Mouse (Mus musculus): ENCODE data around the gene Egf. TPM values are rescaled to one million over a fixed set of nuclear protein-coding genes. Genes with fewer than 3 reads are reported as not detected.
"Not testable (repeated sequence)": the region's sequence is repeated elsewhere in the genome, so short reads cannot be mapped to it uniquely, and the experiment has no call there.

The Egf gene
- polyA plus RNA-seq (2015; fragmentation: Nextera tagmentation; extraction: Ambion mirVana): 1.8 and 2.2 TPM in 2 replicates

DNA sequence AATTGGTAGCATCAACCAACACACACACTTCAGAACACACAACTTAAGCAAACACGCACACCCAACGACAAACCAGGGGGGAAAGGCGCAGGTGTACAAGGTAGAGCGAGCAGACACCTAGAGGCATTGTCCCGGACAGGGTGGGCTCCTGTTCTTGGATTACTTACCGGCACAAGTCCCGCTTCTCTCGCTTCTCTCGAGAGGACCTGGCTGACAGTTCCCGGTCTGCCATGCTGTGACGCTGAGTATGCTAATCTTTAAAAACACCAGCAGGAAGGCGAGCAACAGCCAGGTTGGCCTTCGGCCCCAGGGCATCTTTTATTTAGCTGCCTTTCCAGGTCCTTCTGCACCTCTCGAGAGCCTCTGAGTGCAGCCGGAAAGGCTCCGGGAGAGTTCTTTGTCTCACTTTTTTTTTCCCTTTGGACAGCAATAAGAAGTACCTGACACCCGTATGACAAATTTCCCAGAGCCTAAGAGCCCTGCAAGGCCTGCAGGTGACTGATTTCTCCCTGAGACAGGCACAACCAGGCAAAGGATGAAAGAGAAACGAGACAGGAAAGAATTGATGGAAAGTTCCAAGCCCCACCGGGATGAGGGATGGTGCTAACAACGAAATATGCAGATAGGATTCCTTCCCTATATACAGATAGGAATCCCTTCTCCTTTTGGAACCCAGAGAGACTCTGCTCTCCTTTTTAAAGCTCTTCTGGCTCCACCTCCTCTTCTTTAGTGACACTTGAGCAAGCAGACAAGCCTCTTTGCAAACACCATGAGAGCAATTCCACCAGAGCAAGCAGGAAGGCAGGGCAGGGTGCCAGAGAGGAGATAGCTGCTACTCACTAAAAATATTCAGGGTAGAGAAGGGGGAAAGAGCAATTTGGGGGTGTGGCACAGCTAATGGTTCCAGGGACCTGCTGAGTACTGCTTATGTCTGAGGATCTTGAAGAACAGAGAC is at the start of gene Egf:
Egf (minus strand) TSS at position 667 of the 955 bp plus-strand sequence.
- H3K9me3 ChIP-seq: no peaks in the 10 kb centered on the region
- H3K4me1 ChIP-seq: peaks cover 12% of the 10 kb centered on the region
- no peak; the same call in 1 of the 2 replicates for ATAC-seq (replicated peaks)
- H3K4me3 ChIP-seq: peak within 1 kb of the TSS; percentile 32
- peak within 1 kb of the TSS; percentile 56 for H3K4me2 ChIP-seq (replicated peaks)
- H3K27ac ChIP-seq (replicated peaks): no peak within 1 kb of the TSS
- 9% methylated on average over 20 of the region's 20 CpGs for WGBS
- H3K9ac ChIP-seq (replicated peaks): peak within 1 kb of the TSS; percentile 25
- H3K27me3 ChIP-seq: no peaks in the 10 kb centered on the region
- no peaks in the 10 kb centered on the region for H3K36me3 ChIP-seq

DNA sequence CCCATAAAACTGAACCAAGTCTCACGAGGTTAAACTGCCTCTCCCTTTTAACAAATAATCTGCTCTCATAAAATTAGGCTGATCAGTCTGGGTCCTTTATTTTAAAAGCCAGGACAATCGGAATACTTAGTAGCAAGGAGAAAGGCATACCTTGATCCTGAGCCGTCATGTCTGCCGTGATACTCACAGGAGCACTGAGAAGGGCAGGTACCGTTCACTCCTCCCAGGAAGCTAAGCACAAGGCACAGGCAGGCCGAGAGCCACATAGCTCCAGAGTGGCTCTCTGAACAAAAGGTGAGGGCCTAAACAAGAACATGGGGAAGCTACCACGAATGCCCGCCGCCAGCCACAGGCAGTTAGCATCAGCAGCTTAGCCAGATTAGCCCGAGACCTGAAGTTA is 48.6 kb upstream of the Egf start, which contains the start of gene Lrit3:
Lrit3 (minus strand) TSS at position 266 of the 400 bp plus-strand sequence.
- no peak within 1 kb of the TSS for H3K9ac ChIP-seq (replicated peaks)
- no peaks in the 10 kb centered on the region for H3K4me1 ChIP-seq
- no peaks in the 10 kb centered on the region for H3K27me3 ChIP-seq
- H3K9me3 ChIP-seq: no peaks in the 10 kb centered on the region
- H3K4me2 ChIP-seq (replicated peaks): no peak within 1 kb of the TSS
- no peak for ATAC-seq (replicated peaks)
- no peak within 1 kb of the TSS for H3K4me3 ChIP-seq
- no peaks in the 10 kb centered on the region for H3K36me3 ChIP-seq
- no peak within 1 kb of the TSS for H3K27ac ChIP-seq (replicated peaks)
- WGBS: 80% methylated on average over 10 of the region's 10 CpGs

- H3K27me3 ChIP-seq: no peaks in the 10 kb centered on the region
- no peak overlapping the region for H3K4me2 ChIP-seq (replicated peaks)
- H3K9ac ChIP-seq (replicated peaks): no peak overlapping the region
- no peaks in the 10 kb centered on the region for H3K4me1 ChIP-seq
- H3K4me3 ChIP-seq: no peak overlapping the region
- no peaks in the 10 kb centered on the region for H3K36me3 ChIP-seq
- WGBS: 77% methylated on average over 2 of the region's 2 CpGs
- no peaks in the 10 kb centered on the region for H3K9me3 ChIP-seq
- no peak for ATAC-seq (replicated peaks)
- H3K27ac ChIP-seq (replicated peaks): no peak overlapping the region
Observed at GRCm38 (mm10) chr3:129799011-129799410, 43.9 kb upstream of the Egf start.

- H3K27ac ChIP-seq (replicated peaks): no peak overlapping the region
- no peak for ATAC-seq (replicated peaks)
Observed at GRCm38 (mm10) chr3:129798551-129798950, 43.4 kb upstream of the Egf start.

GRCm38 (mm10) chr3:129797341-129797740 is 42.2 kb upstream of the Egf start:
- no peaks in the 10 kb centered on the region for H3K27me3 ChIP-seq
- no peak overlapping the region for H3K4me3 ChIP-seq
- no peaks in the 10 kb centered on the region for H3K4me1 ChIP-seq
- no peaks in the 10 kb centered on the region for H3K36me3 ChIP-seq
- no peak for ATAC-seq (replicated peaks)
- no peaks in the 10 kb centered on the region for H3K9me3 ChIP-seq
- no peak overlapping the region for H3K9ac ChIP-seq (replicated peaks)
- H3K27ac ChIP-seq (replicated peaks): no peak overlapping the region
- H3K4me2 ChIP-seq (replicated peaks): no peak overlapping the region
- 78% methylated on average over 5 of the region's 5 CpGs for WGBS

More at GRCm38 (mm10) chr3:129798551-129798950, 43.4 kb upstream of the Egf start:
- Histone ChIP-seq H3K4me2 (replicated peaks) (no peak overlapping the region), H3K36me3 (no peaks in the 10 kb centered on the region), H3K9ac (replicated peaks) (no peak overlapping the region), H3K4me1 (no peaks in the 10 kb centered on the region), H3K9me3 (no peaks in the 10 kb centered on the region), H3K4me3 (no peak overlapping the region), H3K27me3 (no peaks in the 10 kb centered on the region)
- WGBS: 86% methylated on average over 11 of the region's 11 CpGs

DNA sequence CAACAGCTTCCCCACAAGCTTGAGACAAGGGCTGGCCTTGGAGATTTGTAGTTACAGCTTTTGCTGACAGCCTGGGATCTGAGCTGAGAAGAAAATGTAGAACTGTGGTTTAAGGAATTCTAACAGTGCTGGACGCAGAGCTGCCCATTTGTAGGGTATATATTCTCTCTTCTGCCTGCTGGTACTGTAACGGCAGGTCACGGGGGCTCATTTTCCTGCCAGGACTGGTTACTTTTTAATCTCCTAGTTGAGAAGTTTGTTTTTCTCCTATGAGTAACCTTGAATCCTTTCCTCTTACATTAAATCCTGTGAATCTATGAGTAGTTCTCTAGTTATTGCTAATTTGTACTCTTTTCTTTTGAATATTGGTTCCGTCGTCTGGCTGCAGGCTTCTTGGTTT is 38.7 kb upstream of the Egf start:
- H3K27ac ChIP-seq (replicated peaks): no peak overlapping the region
- H3K4me3 ChIP-seq: no peak overlapping the region
- H3K4me1 ChIP-seq: no peaks in the 10 kb centered on the region
- H3K27me3 ChIP-seq: no peaks in the 10 kb centered on the region
- no peak for ATAC-seq (replicated peaks)
- no peak overlapping the region for H3K9ac ChIP-seq (replicated peaks)
- no peaks in the 10 kb centered on the region for H3K9me3 ChIP-seq
- H3K36me3 ChIP-seq: no peaks in the 10 kb centered on the region
- WGBS: 88% methylated on average over 5 of the region's 5 CpGs
- no peak overlapping the region for H3K4me2 ChIP-seq (replicated peaks)

GRCm38 (mm10) chr3:129782746-129783145 is 27.6 kb upstream of the Egf start:
- H3K9me3 ChIP-seq: no peaks in the 10 kb centered on the region
- H3K4me1 ChIP-seq: no peaks in the 10 kb centered on the region
- H3K36me3 ChIP-seq: no peaks in the 10 kb centered on the region
- no peak overlapping the region for H3K27ac ChIP-seq (replicated peaks)
- no peak for ATAC-seq (replicated peaks)
- no peaks in the 10 kb centered on the region for H3K27me3 ChIP-seq
- H3K4me2 ChIP-seq (replicated peaks): no peak overlapping the region
- H3K9ac ChIP-seq (replicated peaks): no peak overlapping the region
- WGBS: 92% methylated on average over 3 of the region's 3 CpGs
- H3K4me3 ChIP-seq: no peak overlapping the region

GRCm38 (mm10) chr3:129781435-129781834 is 26.3 kb upstream of the Egf start:
- Histone ChIP-seq H3K9me3 (no peaks in the 10 kb centered on the region), H3K36me3 (no peaks in the 10 kb centered on the region), H3K4me2 (replicated peaks) (no peak overlapping the region), H3K27ac (replicated peaks) (no peak overlapping the region), H3K4me3 (no peak overlapping the region), H3K9ac (replicated peaks) (no peak overlapping the region), H3K27me3 (no peaks in the 10 kb centered on the region), H3K4me1 (no peaks in the 10 kb centered on the region)
- ATAC-seq (replicated peaks): no peak
- 29% methylated on average over 10 of the region's 10 CpGs for WGBS

DNA sequence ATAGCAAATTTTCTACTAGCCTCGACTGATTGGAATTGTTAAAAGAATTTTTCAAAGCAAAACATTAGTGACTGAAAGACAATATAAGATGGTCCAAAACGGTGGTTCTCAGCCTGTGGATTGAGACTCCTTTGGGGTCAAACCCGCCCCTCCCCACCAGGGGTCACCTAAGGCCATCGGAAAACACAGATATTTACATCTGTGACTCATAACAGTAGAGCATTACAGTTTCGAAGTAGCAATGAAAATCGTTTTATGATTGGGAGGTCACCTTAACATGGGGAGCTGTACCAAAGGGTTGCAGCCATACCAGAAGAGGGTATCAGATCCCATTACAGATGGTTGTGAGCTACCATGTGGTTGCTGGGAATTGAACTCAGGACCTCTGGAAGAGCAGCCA is 16.1 kb upstream of the Egf start:
- no peaks in the 10 kb centered on the region for H3K27me3 ChIP-seq
- no peak overlapping the region for H3K27ac ChIP-seq (replicated peaks)
- H3K4me2 ChIP-seq (replicated peaks): no peak overlapping the region
- no peaks in the 10 kb centered on the region for H3K36me3 ChIP-seq
- no peak overlapping the region for H3K4me3 ChIP-seq
- H3K4me1 ChIP-seq: no peaks in the 10 kb centered on the region
- no peak for ATAC-seq (replicated peaks)
- WGBS: 87% methylated on average over 6 of the region's 6 CpGs
- H3K9ac ChIP-seq (replicated peaks): no peak overlapping the region
- no peaks in the 10 kb centered on the region for H3K9me3 ChIP-seq

GRCm38 (mm10) chr3:129766971-129767794 is 12.1 kb upstream of the Egf start:
- Histone ChIP-seq H3K9ac (replicated peaks) (no peak overlapping the region), H3K36me3 (no peaks in the 10 kb centered on the region), H3K9me3 (no peaks in the 10 kb centered on the region), H3K4me2 (replicated peaks) (no peak overlapping the region), H3K4me3 (no peak overlapping the region), H3K27me3 (no peaks in the 10 kb centered on the region), H3K4me1 (no peaks in the 10 kb centered on the region), H3K27ac (replicated peaks) (no peak overlapping the region)
- no peak for ATAC-seq (replicated peaks)
- WGBS: 86% methylated on average over 10 of the region's 10 CpGs

- Histone ChIP-seq H3K4me1 (no peaks in the 10 kb centered on the region), H3K27ac (replicated peaks) (no peak overlapping the region), H3K36me3 (no peaks in the 10 kb centered on the region), H3K9ac (replicated peaks) (no peak overlapping the region), H3K9me3 (no peaks in the 10 kb centered on the region), H3K4me3 (no peak overlapping the region), H3K27me3 (no peaks in the 10 kb centered on the region), H3K4me2 (replicated peaks) (no peak overlapping the region)
- WGBS: 83% methylated on average over 4 of the region's 4 CpGs
- ATAC-seq (replicated peaks): no peak
Observed at GRCm38 (mm10) chr3:129766106-129766505, 11.0 kb upstream of the Egf start.

DNA sequence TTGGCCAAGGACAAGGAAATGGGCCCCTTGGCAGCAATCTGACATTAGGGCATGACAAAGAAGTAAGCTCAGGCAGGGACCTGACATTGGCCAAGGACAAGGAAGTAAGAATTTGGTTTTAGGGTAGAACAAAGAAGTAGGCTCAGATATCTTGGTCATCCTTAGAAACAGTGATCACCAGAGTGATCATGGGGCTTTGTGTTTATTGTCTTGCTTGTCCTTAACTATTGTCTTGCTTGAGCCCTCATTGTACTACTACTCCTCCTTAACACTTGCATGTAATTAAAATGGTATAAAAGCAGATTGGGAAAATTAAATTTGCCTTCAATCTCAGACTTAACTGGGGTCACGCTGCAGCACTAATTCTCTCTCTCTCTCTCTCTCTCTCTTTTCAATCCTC is 2.5 kb upstream of the Egf start:
- not testable (repeated sequence) for H3K4me2 ChIP-seq (replicated peaks); H3K9ac ChIP-seq (replicated peaks); H3K36me3 ChIP-seq; H3K4me3 ChIP-seq; ATAC-seq (replicated peaks); H3K27ac ChIP-seq (replicated peaks); H3K9me3 ChIP-seq; H3K27me3 ChIP-seq
- H3K4me1 ChIP-seq: peaks cover 12% of the 10 kb centered on the region
- 88% methylated on average over 1 of the region's 1 CpGs for WGBS

Measured in forebrain, embryonic 15.5 days (tissue).